Mouse (Mus musculus): ENCODE data around the gene Gm49321. TPM values are rescaled to one million over a fixed set of nuclear protein-coding genes. Genes with fewer than 3 reads are reported as not detected.

Gene Gm49321
- total RNA-seq, 4 experiments from 2014 or later = 8.3 to 16.2 (median 13.5) TPM

GRCm38 (mm10) chr12:73948415-73948814, 11.0 kb downstream of the Gm49321 start:
- no peak for DNase-seq (ENCODE audit: low spot score in 2 of 2)

GRCm38 (mm10) chr12:73949318-73950058, 12.0 kb downstream of the Gm49321 start:
- peak; percentile 23 to 48 for DNase-seq (ENCODE audit: low spot score in 2 of 2)

GRCm38 (mm10) chr12:73952879-73953278, 15.4 kb downstream of the Gm49321 start:
- no peak for DNase-seq (ENCODE audit: low spot score in 2 of 2)

- no peak for DNase-seq (ENCODE audit: low spot score in 2 of 2)
Observed at GRCm38 (mm10) chr12:73953420-73954186, 16.1 kb downstream of the Gm49321 start.

DNA sequence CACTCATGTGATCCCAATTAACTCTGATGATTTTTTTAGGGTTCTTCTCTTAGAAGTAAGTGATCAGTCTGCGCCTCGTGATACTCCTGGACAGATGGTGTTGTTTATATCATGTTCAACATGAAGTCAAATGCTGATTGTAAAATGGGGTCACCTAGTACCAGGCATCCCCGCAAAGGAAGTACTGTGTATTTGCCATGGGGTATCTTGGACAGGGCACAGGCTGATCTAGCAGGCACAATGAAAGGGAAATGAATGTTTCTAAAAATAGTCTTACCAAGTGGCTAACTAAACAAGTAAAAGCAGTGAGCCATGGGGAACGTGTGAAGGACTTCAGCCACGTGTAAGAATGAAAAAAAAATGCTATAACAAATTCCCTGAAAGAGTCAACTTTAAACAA, 17.3 kb downstream of the Gm49321 start:
- no peak for DNase-seq (ENCODE audit: low spot score in 2 of 2)

DNA sequence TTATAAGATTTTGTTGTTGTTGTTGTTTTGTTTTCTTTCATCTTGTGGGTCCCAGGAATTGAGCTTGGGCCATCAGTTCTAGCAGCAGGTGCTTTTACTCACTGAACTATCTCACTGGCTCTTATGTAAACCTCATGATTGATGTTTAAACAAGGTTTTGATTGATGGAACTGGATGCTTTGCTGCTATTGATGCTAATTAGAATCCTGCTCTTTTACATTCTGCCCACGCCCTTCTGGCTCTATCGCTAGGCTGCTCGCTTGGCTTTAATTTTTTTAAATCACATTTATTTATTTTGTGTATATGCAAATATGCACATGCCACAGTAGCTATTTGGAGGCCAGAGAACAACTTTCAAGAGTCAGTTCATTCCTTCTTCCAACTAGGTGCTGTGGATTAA, 20.2 kb downstream of the Gm49321 start:
- DNase-seq (ENCODE audit: low spot score in 2 of 2) = no peak

- no peak for DNase-seq (ENCODE audit: low spot score in 2 of 2)
Observed at GRCm38 (mm10) chr12:73958830-73959229, 21.4 kb downstream of the Gm49321 start.

GRCm38 (mm10) chr12:73964291-73965281, 27.1 kb downstream of the Gm49321 start, which contains the start of gene Snapc1:
Snapc1 (plus strand) TSS chr12:73964481.
- DNase-seq (ENCODE audit: low spot score in 2 of 2) = peak; percentile 95 to 97

DNA sequence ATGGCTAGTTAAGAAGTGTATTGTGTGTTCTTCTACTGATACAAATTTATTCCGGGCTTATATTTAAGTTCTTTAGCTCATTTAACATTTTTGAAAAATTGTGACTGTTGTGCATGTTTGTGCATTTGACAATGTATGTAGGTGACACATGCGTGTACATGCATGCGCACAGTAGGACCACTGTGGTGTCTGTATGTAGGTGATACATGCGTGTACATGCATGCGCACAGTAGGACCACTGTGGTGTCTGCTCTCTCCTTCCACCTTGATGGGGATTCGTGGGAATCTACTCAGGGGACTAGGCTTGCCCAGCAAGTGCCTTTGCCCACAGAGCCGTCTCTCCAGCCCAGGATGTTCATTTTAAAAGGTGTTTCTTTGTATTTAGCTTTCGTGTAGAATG, 31.7 kb downstream of the Gm49321 start:
- DNase-seq (ENCODE audit: low spot score in 2 of 2) = no peak

- DNase-seq (ENCODE audit: low spot score in 2 of 2) = no peak
Observed at GRCm38 (mm10) chr12:73974584-73974983, 37.1 kb downstream of the Gm49321 start.

DNA sequence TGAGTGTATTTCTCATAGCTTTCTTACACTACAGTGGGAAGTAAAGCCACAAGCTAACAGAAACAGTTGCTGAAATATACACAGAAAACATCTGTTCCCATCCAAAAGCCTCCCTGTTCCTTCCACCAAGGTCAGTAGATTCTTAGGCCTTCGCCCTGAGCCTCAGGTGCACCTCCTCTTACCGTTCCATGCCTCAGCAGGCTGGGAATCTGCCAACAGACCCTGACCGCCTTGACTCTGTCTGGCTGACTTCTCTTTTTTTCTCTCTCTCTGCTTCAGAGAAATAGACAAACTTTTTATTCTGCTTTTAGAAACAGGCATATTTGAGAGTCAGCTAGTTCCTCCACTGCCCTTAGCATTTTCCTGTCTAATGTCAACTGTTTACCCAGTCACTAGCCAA, 40.7 kb downstream of the Gm49321 start:
- no peak for DNase-seq (ENCODE audit: low spot score in 2 of 2)

DNA sequence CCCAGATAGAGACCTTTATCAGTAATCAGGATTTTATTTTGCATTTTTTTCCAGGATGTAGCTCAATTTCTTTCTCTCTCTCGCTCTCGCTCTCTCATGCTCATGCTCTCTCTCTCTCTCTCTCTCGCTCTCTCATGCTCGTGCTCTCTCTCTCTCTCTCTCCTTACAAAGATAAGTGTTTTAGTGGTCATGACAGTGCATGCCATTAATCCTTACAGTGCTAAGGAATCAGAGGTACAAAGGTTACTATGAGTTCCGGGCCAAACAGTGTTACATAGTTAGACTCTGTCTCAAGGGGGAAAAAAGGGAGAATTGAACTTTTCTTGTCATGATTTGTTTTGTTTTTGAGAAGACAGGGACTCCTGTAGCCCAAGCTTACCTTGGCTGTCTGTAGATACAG, 42.2 kb downstream of the Gm49321 start:
- DNase-seq (ENCODE audit: low spot score in 2 of 2) = no peak

DNA sequence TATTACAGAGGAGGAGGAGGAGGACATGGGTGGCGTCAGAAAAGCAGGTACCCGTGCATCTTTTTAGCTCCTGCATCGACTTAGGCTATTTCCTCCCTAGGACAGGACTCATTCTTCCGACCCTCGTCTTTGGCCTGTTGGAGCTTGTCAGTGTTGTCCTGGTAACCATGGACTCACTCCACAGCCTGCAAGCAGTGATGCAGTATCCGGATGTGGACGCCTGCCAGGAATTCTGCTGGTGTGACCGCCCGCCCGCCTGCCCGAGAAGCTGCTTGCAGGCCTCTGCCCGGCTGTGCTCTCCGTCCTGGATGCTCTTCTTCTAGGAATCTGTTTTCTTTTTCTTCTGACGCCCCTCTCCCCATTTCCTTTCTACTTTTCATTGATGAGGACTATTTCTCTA, 45.1 kb downstream of the Gm49321 start:
- peak in 1 of 2 experiments; percentile 74 for DNase-seq (ENCODE audit: low spot score in 2 of 2)

GRCm38 (mm10) chr12:73986299-73986698, 48.8 kb downstream of the Gm49321 start:
- no peak for DNase-seq (ENCODE audit: low spot score in 2 of 2)

DNA sequence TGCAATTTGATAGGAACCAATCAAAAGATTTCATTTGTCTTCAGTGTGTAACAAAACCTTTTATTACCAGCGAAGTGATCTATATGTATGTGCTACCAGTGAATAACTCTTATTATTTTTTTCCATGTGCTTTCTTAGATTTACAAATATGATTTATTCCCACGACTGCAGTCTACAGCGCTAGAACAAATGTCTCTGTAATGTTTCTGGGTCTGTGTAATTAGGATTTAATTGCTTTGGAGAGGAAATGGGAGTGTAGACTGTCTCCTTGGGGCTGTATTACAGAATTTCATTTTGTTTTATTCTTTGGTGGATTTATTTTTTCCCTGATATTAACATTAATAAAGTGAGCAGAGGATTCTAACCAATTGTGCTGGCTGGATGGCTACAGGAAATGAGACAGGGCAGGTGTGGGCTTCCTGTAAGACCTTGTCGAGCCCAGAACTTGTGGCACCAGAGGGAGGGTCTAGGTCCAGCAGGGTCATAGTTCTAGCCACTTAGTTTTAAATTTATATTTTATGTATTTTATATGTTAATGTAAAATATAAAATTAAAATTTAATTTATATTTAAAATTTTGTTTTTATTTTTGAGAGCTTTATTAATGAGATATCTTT, 51.0 kb downstream of the Gm49321 start:
- no peak for DNase-seq (ENCODE audit: low spot score in 2 of 2)

GRCm38 (mm10) chr12:73989594-73989993, 52.1 kb downstream of the Gm49321 start:
- no peak for DNase-seq (ENCODE audit: low spot score in 2 of 2)

GRCm38 (mm10) chr12:73996906-73997296, 59.4 kb downstream of the Gm49321 start:
- no peak for DNase-seq (ENCODE audit: low spot score in 2 of 2)

- peak in 1 of 2 experiments; percentile 50 for DNase-seq (ENCODE audit: low spot score in 2 of 2)
Observed at GRCm38 (mm10) chr12:73997297-73998127, 60.1 kb downstream of the Gm49321 start, which contains the start of gene Syt16. Syt16 (plus strand) TSS chr12:73997661.

GRCm38 (mm10) chr12:73998128-73998456, 60.6 kb downstream of the Gm49321 start:
- DNase-seq (ENCODE audit: low spot score in 2 of 2) = no peak

DNA sequence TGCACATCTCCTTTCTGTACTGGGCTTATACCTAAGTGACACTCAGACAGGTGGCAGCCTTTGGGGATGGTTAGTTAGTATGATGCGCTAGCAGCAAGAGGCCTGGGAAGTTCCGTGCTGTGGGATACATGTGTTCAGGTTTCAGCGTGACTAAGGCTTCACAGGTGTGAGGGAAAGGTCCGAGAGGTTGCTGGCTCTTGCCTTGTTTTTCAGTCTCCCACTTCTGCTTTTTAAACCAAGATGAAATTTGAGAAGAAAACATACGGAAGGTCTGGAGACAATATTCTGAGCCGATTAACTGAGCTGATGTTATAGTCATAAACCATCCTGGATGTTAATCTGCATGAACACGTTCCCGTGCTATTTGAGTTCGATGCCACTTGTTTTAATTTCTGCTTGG, 65.0 kb downstream of the Gm49321 start:
- no peak for DNase-seq (ENCODE audit: low spot score in 2 of 2)

Data from left cerebral cortex, adult 8-10 months (tissue).